Mouse (Mus musculus) left cerebral cortex, postnatal 4 days (tissue): ENCODE data around the gene Inhbc. TPM values are rescaled to one million over a fixed set of nuclear protein-coding genes. Genes with fewer than 3 reads are reported as not detected.
"Not testable (repeated sequence)": the region's sequence is repeated elsewhere in the genome, so short reads cannot be mapped to it uniquely, and the experiment has no call there.

Source experiments
- DNase-seq: peaks from one replicate; pipeline ENCODE4 v3.0.0-alpha.2; 2022
- intact Hi-C: fragments of 180-260 bp; cut with DNase I; formaldehyde crosslinking; loops from one replicate; pipeline ENCODE4 v1.15.1; 2025
- total RNA-seq, 2 experiments: library from RNA; stranded (reverse); gene quantifications; 2 replicates each; pipeline ENCODE4 v1.2.3; 2021

Gene Inhbc
- total RNA-seq, 2 experiments from 2014 or later: not detected

GRCm38 (mm10) chr10:127332211-127332874 is 37.9 kb downstream of the Inhbc start:
- intact Hi-C loops: loop anchor here (10.0 kb wide), 1 partner anchor 202 kb away; the partner anchor contains the start of gene Nxph4
- no peak for DNase-seq

GRCm38 (mm10) chr10:127330212-127330611 is 40.0 kb downstream of the Inhbc start:
- intact Hi-C loops: loop anchor here (10.0 kb wide), 1 partner anchor 205 kb away; the partner anchor contains the start of gene Nxph4

GRCm38 (mm10) chr10:127327461-127328145 is 42.6 kb downstream of the Inhbc start:
- intact Hi-C loops: no loop called here
- no peak for DNase-seq

More at GRCm38 (mm10) chr10:127330212-127330611, 40.0 kb downstream of the Inhbc start:
- DNase-seq: no peak

- intact Hi-C loops: no loop called here
- DNase-seq: no peak
Measured at GRCm38 (mm10) chr10:127326828-127327227, 43.4 kb downstream of the Inhbc start.

- no peak for DNase-seq
- intact Hi-C loops: no loop called here
Measured at GRCm38 (mm10) chr10:127326017-127326801, 44.0 kb downstream of the Inhbc start.

- DNase-seq: no peak
Measured at GRCm38 (mm10) chr10:127325454-127326016, 44.7 kb downstream of the Inhbc start.

GRCm38 (mm10) chr10:127324495-127324894 is 45.7 kb downstream of the Inhbc start:
- intact Hi-C loops: no loop called here
- peak; percentile 48 for DNase-seq

More at GRCm38 (mm10) chr10:127325454-127326016, 44.7 kb downstream of the Inhbc start:
- intact Hi-C loops: no loop called here

GRCm38 (mm10) chr10:127323131-127323855 is 46.9 kb downstream of the Inhbc start:
- intact Hi-C loops: no loop called here

GRCm38 (mm10) chr10:127322669-127323068 is 47.6 kb downstream of the Inhbc start:
- intact Hi-C loops: no loop called here
- no peak for DNase-seq

More at GRCm38 (mm10) chr10:127323131-127323855, 46.9 kb downstream of the Inhbc start:
- no peak for DNase-seq

- no peak for DNase-seq
- intact Hi-C loops: no loop called here
Measured at GRCm38 (mm10) chr10:127322178-127322577, 48.1 kb downstream of the Inhbc start.

GRCm38 (mm10) chr10:127321621-127322020 is 48.6 kb downstream of the Inhbc start, which contains the start of gene Arhgap9:
Arhgap9 (plus strand) TSS chr10:127321964.
- no peak for DNase-seq
- intact Hi-C loops: no loop called here

GRCm38 (mm10) chr10:127319969-127320368 is 50.3 kb downstream of the Inhbc start:
- DNase-seq: no peak
- intact Hi-C loops: no loop called here

GRCm38 (mm10) chr10:127318009-127318408 is 52.2 kb downstream of the Inhbc start:
- intact Hi-C loops: no loop called here
- no peak for DNase-seq

GRCm38 (mm10) chr10:127317277-127317676 is 53.0 kb downstream of the Inhbc start:
- no peak for DNase-seq
- intact Hi-C loops: no loop called here

- DNase-seq, intact Hi-C loops: not testable (repeated sequence)
Measured at GRCm38 (mm10) chr10:127314950-127315349, 55.3 kb downstream of the Inhbc start.

- intact Hi-C loops, DNase-seq: not testable (repeated sequence)
Measured at GRCm38 (mm10) chr10:127313516-127313915, 56.7 kb downstream of the Inhbc start.

GRCm38 (mm10) chr10:127312858-127313257 is 57.4 kb downstream of the Inhbc start:
- intact Hi-C loops: no loop called here
- no peak for DNase-seq

GRCm38 (mm10) chr10:127312356-127312676 is 57.9 kb downstream of the Inhbc start:
- peak; percentile 86 for DNase-seq
- intact Hi-C loops: no loop called here

GRCm38 (mm10) chr10:127311476-127312355 is 58.5 kb downstream of the Inhbc start, which contains the start of gene Mars:
Mars (minus strand) TSS chr10:127311786.
- intact Hi-C loops: no loop called here
- peak; percentile 91 for DNase-seq
